Mouse (Mus musculus) bone marrow, adult 2 months (tissue): ENCODE measurements around the gene Slc35e4. TPM values are rescaled to one million over a fixed set of nuclear protein-coding genes. Genes with fewer than 3 reads are reported as not detected.
A peak's percentile ranks its signal among the peaks of the same experiment; 100 is the strongest.

Experiments used
- H3K27ac ChIP-seq: fragments of 200-500 bp; 2 replicates; pipeline ENCODE4 v1.5.1; 2012; ENCODE audit warnings: low read depth, mild to moderate bottlenecking, control low read depth, inconsistent platforms, low read length; ENCODE audit not compliant: control insufficient read depth, poor library complexity, insufficient read depth
- H3K4me1 ChIP-seq: fragments of 200-500 bp; 2 replicates; pipeline ENCODE4 v1.6.1; 2011; ENCODE audit warnings: low read length; ENCODE audit not compliant: control insufficient read depth, insufficient read depth
- H3K4me3 ChIP-seq: fragments of 200-500 bp; replicated peaks from 2 replicates; pipeline ENCODE3; 2011; ENCODE audit warnings: mild to moderate bottlenecking, low read depth, low read length, control low read depth; ENCODE audit not compliant: control insufficient read depth
- CTCF ChIP-seq: fragments of 200-500 bp; IDR thresholded peaks from 2 replicates; pipeline ENCODE4 v1.5.1; 2011; ENCODE audit warnings: low read length, control low read depth; ENCODE audit not compliant: control insufficient read depth, insufficient read depth
- POLR2A ChIP-seq: fragments of 200-500 bp; IDR thresholded peaks from 2 replicates; pipeline ENCODE4 v1.6.1; 2011; ENCODE audit warnings: low read depth, mild to moderate bottlenecking, control low read depth, low read length, borderline replicate concordance; ENCODE audit not compliant: control insufficient read depth
- WGBS: fragments of 180-500 bp; shearing (Covaris S2); methylation state at CpG from one replicate; pipeline ENCODE4 v1.1.7; 2018; 5-methylcytosine and 5-hydroxymethylcytosine counted together
- polyA plus RNA-seq: library from polyadenylated mRNA; stranded (reverse); fragments of >200 nt; gene quantifications from 2 replicates; pipeline ENCODE4 v1.2.4, GENCODE M21; 2011; ENCODE audit warnings: low replicate concordance; ENCODE audit not compliant: missing spikeins, insufficient read depth, insufficient read length

Slc35e4 gene
- polyA plus RNA-seq, 1 experiment, result 1.3 TPM

GRCm38 (mm10) chr11:3941371-3941770, 26.9 kb upstream of the Slc35e4 start:
- Histone ChIP-seq H3K27ac (no peak overlapping the region), H3K4me3 (no peak overlapping the region), H3K4me1 (no peaks in the 10 kb centered on the region)
- WGBS, result 81% methylated on average over 7 of the region's 7 CpGs
- no peak for TF ChIP-seq POLR2A
- TF ChIP-seq CTCF, result no peak

GRCm38 (mm10) chr11:3937321-3937874, 22.9 kb upstream of the Slc35e4 start:
- H3K4me1 ChIP-seq, result no peaks in the 10 kb centered on the region
- WGBS, result 86% methylated on average over 13 of the region's 13 CpGs
- no peak for TF ChIP-seq POLR2A
- TF ChIP-seq CTCF, result no peak

GRCm38 (mm10) chr11:3936318-3936717, 21.9 kb upstream of the Slc35e4 start:
- Histone ChIP-seq H3K4me1 (no peaks in the 10 kb centered on the region), H3K27ac (no peak overlapping the region), H3K4me3 (no peak overlapping the region)
- WGBS, result 76% methylated on average over 3 of the region's 3 CpGs
- TF ChIP-seq POLR2A, result no peak
- no peak for TF ChIP-seq CTCF

More at GRCm38 (mm10) chr11:3937321-3937874, 22.9 kb upstream of the Slc35e4 start:
- Histone ChIP-seq H3K27ac (no peak overlapping the region), H3K4me3 (no peak overlapping the region)

GRCm38 (mm10) chr11:3935135-3935534, 20.7 kb upstream of the Slc35e4 start:
- Histone ChIP-seq H3K27ac (no peak overlapping the region), H3K4me1 (no peaks in the 10 kb centered on the region), H3K4me3 (no peak overlapping the region)
- TF ChIP-seq POLR2A (no peak), CTCF (no peak)
- 72% methylated on average over 4 of the region's 4 CpGs for WGBS

GRCm38 (mm10) chr11:3933756-3934285, 19.4 kb upstream of the Slc35e4 start:
- no peaks in the 10 kb centered on the region; the same call in 1 of the 2 replicates for H3K4me1 ChIP-seq
- H3K27ac ChIP-seq, result no peak overlapping the region
- no peak overlapping the region for H3K4me3 ChIP-seq
- TF ChIP-seq CTCF, result no peak
- TF ChIP-seq POLR2A, result no peak
- WGBS, result 81% methylated on average over 9 of the region's 9 CpGs

GRCm38 (mm10) chr11:3931511-3932211, 17.2 kb upstream of the Slc35e4 start, which contains the start of gene Tcn2:
Gene Tcn2 (minus strand): TSS chr11:3932159.
- Histone ChIP-seq H3K4me3 (peak within 1 kb of the TSS; percentile 76), H3K27ac (peak within 1 kb of the TSS; percentile 50), H3K4me1 (no peaks in the 10 kb centered on the region; the same call in 1 of the 2 replicates)
- TF ChIP-seq CTCF (no peak), POLR2A (no peak)
- under 1% methylated on average over 23 of the region's 26 CpGs for WGBS

GRCm38 (mm10) chr11:3930931-3931330, 16.5 kb upstream of the Slc35e4 start:
- Histone ChIP-seq H3K4me1 (no peaks in the 10 kb centered on the region; the same call in 1 of the 2 replicates), H3K27ac (peak overlapping the region; percentile 50; the same call in 1 of the 2 replicates), H3K4me3 (peak overlapping the region; percentile 76)
- no peak for TF ChIP-seq CTCF
- TF ChIP-seq POLR2A, result no peak
- WGBS, result 58% methylated on average over 6 of the region's 6 CpGs

GRCm38 (mm10) chr11:3930019-3930418, 15.6 kb upstream of the Slc35e4 start:
- TF ChIP-seq CTCF, result no peak
- TF ChIP-seq POLR2A, result no peak
- Histone ChIP-seq H3K4me3 (peak overlapping the region; percentile 63), H3K27ac (peak overlapping the region; percentile 66), H3K4me1 (no peaks in the 10 kb centered on the region; the same call in 1 of the 2 replicates)
- 11% methylated on average over 4 of the region's 4 CpGs for WGBS
